Mouse (Mus musculus) G1E (cell line): ENCODE data around the gene Pbx1.

Experiments
- CTCF ChIP-seq: IDR thresholded peaks from 2 replicates; pipeline ENCODE4 v1.5.1; 2012; ENCODE audit warnings: low read depth, low read length, inconsistent platforms, mixed read lengths
- GATA1 ChIP-seq: IDR thresholded peaks from 2 replicates; pipeline ENCODE4 v1.6.1; 2012; ENCODE audit warnings: borderline replicate concordance, low read length, inconsistent platforms, mixed read lengths
- GATA2 ChIP-seq: IDR thresholded peaks from 2 replicates; pipeline ENCODE4 v1.6.1; 2012; ENCODE audit warnings: low read depth, low read length, inconsistent platforms, borderline replicate concordance
- POLR2AphosphoS5 ChIP-seq: IDR thresholded peaks from 2 replicates; pipeline ENCODE4 v1.6.1; 2012; ENCODE audit warnings: low read depth, low read length, inconsistent platforms; ENCODE audit not compliant: insufficient replicate concordance
- TAL1 ChIP-seq: conservative IDR thresholded peaks from 2 replicates; pipeline ENCODE4 v1.6.1; 2012; ENCODE audit warnings: low read depth, low read length, inconsistent platforms, mixed read lengths

DNA sequence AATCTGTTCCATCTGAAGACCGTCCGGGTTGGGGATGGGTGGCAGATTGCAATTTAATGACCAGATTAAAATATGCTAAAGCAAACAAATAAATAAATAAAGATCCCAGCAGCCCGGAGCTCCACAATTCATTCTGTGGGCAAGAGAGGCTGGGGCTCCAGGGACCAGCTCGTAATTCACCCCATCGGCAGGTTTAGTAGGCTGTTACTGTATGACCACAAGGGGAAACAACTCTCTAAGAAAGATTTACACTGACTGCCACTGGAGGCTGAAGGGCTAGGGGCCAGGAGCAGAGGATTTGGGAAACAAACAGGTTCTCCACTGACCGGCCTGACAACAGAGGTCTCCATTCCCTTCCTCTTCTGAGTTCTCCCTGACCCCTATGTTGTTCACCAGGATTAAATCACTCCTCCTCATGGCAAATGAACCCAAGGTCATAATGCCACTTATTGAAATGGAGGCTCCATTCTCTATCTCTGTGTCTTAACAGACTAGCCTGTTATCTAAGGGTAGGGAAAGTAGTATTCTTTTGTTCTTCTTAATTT is 292.9 kb downstream of the Pbx1 start:
- no peak for TF ChIP-seq CTCF
- no peak for TF ChIP-seq GATA1
- TF ChIP-seq TAL1: no peak
- no peak for TF ChIP-seq POLR2AphosphoS5
- no peak for TF ChIP-seq GATA2
